Mouse (Mus musculus): ENCODE results near the gene Irf2bp1.

Gene Irf2bp1

GRCm38 (mm10) chr7:19003902-19004630 is at the start of gene Irf2bp1:
Gene Irf2bp1 (plus strand): TSS chr7:19004044.
- peak; percentile 91 to 93 for DNase-seq (ENCODE audit: low spot score in 2 of 2)

- peak in 1 of 2 experiments; percentile 65 for DNase-seq (ENCODE audit: low spot score in 2 of 2)
Measured at GRCm38 (mm10) chr7:18957569-18958383, 46.1 kb upstream of the Irf2bp1 start.

- peak in 1 of 2 experiments; percentile 61 for DNase-seq (ENCODE audit: low spot score in 2 of 2)
Measured at GRCm38 (mm10) chr7:18958384-18958766, 45.5 kb upstream of the Irf2bp1 start.

- no peak for DNase-seq (ENCODE audit: low spot score in 2 of 2)
Measured at GRCm38 (mm10) chr7:18959446-18959845, 44.4 kb upstream of the Irf2bp1 start.

- no peak for DNase-seq (ENCODE audit: low spot score in 2 of 2)
Measured at GRCm38 (mm10) chr7:18962171-18962792, 41.6 kb upstream of the Irf2bp1 start.

- no peak for DNase-seq (ENCODE audit: low spot score in 2 of 2)
Measured at GRCm38 (mm10) chr7:18962795-18963194, 41.0 kb upstream of the Irf2bp1 start.

- DNase-seq (ENCODE audit: low spot score in 2 of 2), result no peak
Measured at GRCm38 (mm10) chr7:18963294-18963843, 40.5 kb upstream of the Irf2bp1 start.

GRCm38 (mm10) chr7:18965312-18965711 is 38.5 kb upstream of the Irf2bp1 start:
- no peak for DNase-seq (ENCODE audit: low spot score in 2 of 2)

GRCm38 (mm10) chr7:18967603-18968002 is 36.2 kb upstream of the Irf2bp1 start:
- no peak for DNase-seq (ENCODE audit: low spot score in 2 of 2)

GRCm38 (mm10) chr7:18970956-18971355 is 32.9 kb upstream of the Irf2bp1 start:
- DNase-seq (ENCODE audit: low spot score in 2 of 2), result no peak

- no peak for DNase-seq (ENCODE audit: low spot score in 2 of 2)
Measured at GRCm38 (mm10) chr7:18978381-18978780, 25.5 kb upstream of the Irf2bp1 start.

GRCm38 (mm10) chr7:18986503-18986902 is 17.3 kb upstream of the Irf2bp1 start:
- peak; percentile 54 to 75 for DNase-seq (ENCODE audit: low spot score in 2 of 2)

GRCm38 (mm10) chr7:18987100-18987499 is 16.7 kb upstream of the Irf2bp1 start, which contains the start of gene Nanos2:
Gene Nanos2 (plus strand): TSS chr7:18987400.
- no peak for DNase-seq (ENCODE audit: low spot score in 2 of 2)

GRCm38 (mm10) chr7:18987747-18988146 is 16.1 kb upstream of the Irf2bp1 start:
- no peak for DNase-seq (ENCODE audit: low spot score in 2 of 2)

- no peak for DNase-seq (ENCODE audit: low spot score in 2 of 2)
Measured at GRCm38 (mm10) chr7:18988780-18989179, 15.1 kb upstream of the Irf2bp1 start.

- no peak for DNase-seq (ENCODE audit: low spot score in 2 of 2)
Measured at GRCm38 (mm10) chr7:18989995-18990394, 13.8 kb upstream of the Irf2bp1 start.

GRCm38 (mm10) chr7:18990601-18991295 is 13.1 kb upstream of the Irf2bp1 start, which contains the start of gene Mypop:
Gene Mypop (plus strand): TSS chr7:18991245.
- peak; percentile 95 to 98 for DNase-seq (ENCODE audit: low spot score in 2 of 2)

- no peak for DNase-seq (ENCODE audit: low spot score in 2 of 2)
Measured at GRCm38 (mm10) chr7:18991660-18992293, 12.1 kb upstream of the Irf2bp1 start.

GRCm38 (mm10) chr7:18992294-18992675 is 11.6 kb upstream of the Irf2bp1 start:
- DNase-seq (ENCODE audit: low spot score in 2 of 2), result no peak

- no peak for DNase-seq (ENCODE audit: low spot score in 2 of 2)
Measured at GRCm38 (mm10) chr7:18993036-18993435, 10.8 kb upstream of the Irf2bp1 start.

- no peak for DNase-seq (ENCODE audit: low spot score in 2 of 2)
Measured at GRCm38 (mm10) chr7:18998835-18999234, 5.0 kb upstream of the Irf2bp1 start.
